Mouse (Mus musculus) C2C12 (cell line): ENCODE data around the gene Ptpn12.

Experiments
- CTCF ChIP-seq: IDR thresholded peaks from one replicate; pipeline ENCODE4 v1.5.1; 2011; ENCODE audit not compliant: control insufficient read depth, insufficient read depth, insufficient read length
- FOSL1 ChIP-seq: IDR thresholded peaks from one replicate; pipeline ENCODE4 v1.8.0; 2011; ENCODE audit warnings: mild to moderate bottlenecking, low read length; ENCODE audit not compliant: poor library complexity, insufficient read depth, severe bottlenecking
- MAX ChIP-seq: IDR thresholded peaks from one replicate; pipeline ENCODE4 v1.6.1; 2011; ENCODE audit warnings: mild to moderate bottlenecking, control low read depth
- MYOG ChIP-seq: IDR thresholded peaks from one replicate; pipeline ENCODE4 v1.6.1; 2011; ENCODE audit not compliant: control insufficient read depth, insufficient read length; ENCODE audit errors: extremely low read depth
- USF1 ChIP-seq: IDR thresholded peaks from one replicate; pipeline ENCODE4 v1.6.1; 2011; ENCODE audit warnings: low read depth, mild to moderate bottlenecking, control low read depth, moderate library complexity

- TF ChIP-seq CTCF (no peak), MAX (no peak), USF1 (no peak), FOSL1 (no peak), MYOG (no peak)
Measured at GRCm38 (mm10) chr5:20973999-20974398, 81.7 kb downstream of the Ptpn12 start.
